Mouse (Mus musculus) CH12.LX (cell line): ENCODE measurements around the gene Osbpl3.

ENCODE experiments used
- CTCF ChIP-seq, 2 experiments: IDR thresholded peaks in 1 of 2; conservative IDR thresholded peaks in 1 of 2; 2 replicates each; pipeline ENCODE4 v1.5.1; 2011 to 2012; ENCODE audit warnings: low read depth in 2 of 2, low read length in 2 of 2, improper control_type of control experiment in 1 of 2, inconsistent platforms in 1 of 2, mild to moderate bottlenecking in 1 of 2, moderate library complexity in 1 of 2
- EP300 ChIP-seq: IDR thresholded peaks from 2 replicates; pipeline ENCODE4 v1.6.1; 2011; ENCODE audit warnings: low read length, improper control_type of control experiment
- JUN ChIP-seq: IDR thresholded peaks from 2 replicates; pipeline ENCODE4 v1.6.1; 2011; ENCODE audit warnings: low read depth, mild to moderate bottlenecking, low read length, improper control_type of control experiment, moderate library complexity; ENCODE audit not compliant: insufficient read depth
- NELFE ChIP-seq: IDR thresholded peaks from 2 replicates; pipeline ENCODE4 v1.6.1; 2011; ENCODE audit warnings: low read depth, low read length, improper control_type of control experiment
- PAX5 ChIP-seq: IDR thresholded peaks from 2 replicates; pipeline ENCODE4 v1.6.1; 2012; ENCODE audit warnings: low read length, inconsistent platforms, mixed read lengths
- POLR2A ChIP-seq: IDR thresholded peaks from 2 replicates; pipeline ENCODE4 v1.6.1; 2011; ENCODE audit warnings: low read depth, mild to moderate bottlenecking, improper control_type of control experiment, low read length
- POLR2AphosphoS2 ChIP-seq: IDR thresholded peaks from 2 replicates; pipeline ENCODE4 v1.6.1; 2011; ENCODE audit warnings: low read depth, low read length, improper control_type of control experiment
- SMC3 ChIP-seq: IDR thresholded peaks from 2 replicates; pipeline ENCODE4 v1.6.1; 2011; ENCODE audit warnings: low read depth, low read length, improper control_type of control experiment
- TBP ChIP-seq: conservative IDR thresholded peaks from 2 replicates; pipeline ENCODE4 v1.6.1; 2011; ENCODE audit warnings: low read depth, low read length, improper control_type of control experiment
- TCF12 ChIP-seq: IDR thresholded peaks from 2 replicates; pipeline ENCODE4 v1.6.1; 2014; ENCODE audit warnings: low read depth, mild to moderate bottlenecking, inconsistent platforms, low read length, improper control_type of control experiment
- USF1 ChIP-seq: IDR thresholded peaks from 2 replicates; pipeline ENCODE4 v1.6.1; 2014; ENCODE audit warnings: low read depth, mild to moderate bottlenecking, inconsistent platforms, low read length, improper control_type of control experiment
- USF2 ChIP-seq: conservative IDR thresholded peaks from 2 replicates; pipeline ENCODE4 v1.6.1; 2011; ENCODE audit warnings: low read depth, low read length, improper control_type of control experiment

GRCm38 (mm10) chr6:50263670-50264069 is 192.3 kb downstream of the Osbpl3 start, which contains the start of gene Gsdme:
- TF ChIP-seq TCF12 (no peak), PAX5 (no peak), CTCF (conservative IDR thresholded peaks at IDR 0.05 in 1 of 2, IDR thresholded peaks at IDR 0.05 in 1 of 2; ENCODE audit: low read depth in 2 of 2, low read length in 2 of 2) (no peak), EP300 (no peak), POLR2A (no peak), SMC3 (no peak), JUN (no peak), USF1 (no peak), TBP (no peak), POLR2AphosphoS2 (no peak), USF2 (no peak), NELFE (no peak)
